Mouse (Mus musculus): ENCODE measurements at regions not wholly inside any gene's neighbourhood (a gene's known extent, or its start where the extent isn't known, plus 50 kb on each side); places are given as distances from the start of the nearest gene placed in this dataset.

DNA sequence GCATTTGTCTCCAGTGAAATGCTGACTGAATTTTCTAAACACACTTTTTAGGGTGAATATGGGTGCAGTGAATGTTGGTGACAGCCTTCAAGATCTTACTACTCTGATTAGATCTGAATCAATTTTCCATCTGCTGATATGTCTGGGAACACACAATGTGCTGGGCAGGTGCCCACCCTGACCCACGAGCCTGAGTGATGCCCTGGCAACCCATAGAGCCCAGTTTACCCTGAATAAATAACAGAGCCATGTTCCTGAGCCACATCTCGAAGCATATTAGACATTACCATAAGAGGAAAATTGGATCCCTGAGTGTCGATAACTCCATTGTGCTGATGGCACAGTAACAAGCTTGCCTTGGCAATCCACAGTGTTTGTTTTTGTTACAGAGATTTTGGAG lies 644.9 kb downstream of the Nedd1 start:
- no peak for DNase-seq (ENCODE audit: low spot score)

DNA sequence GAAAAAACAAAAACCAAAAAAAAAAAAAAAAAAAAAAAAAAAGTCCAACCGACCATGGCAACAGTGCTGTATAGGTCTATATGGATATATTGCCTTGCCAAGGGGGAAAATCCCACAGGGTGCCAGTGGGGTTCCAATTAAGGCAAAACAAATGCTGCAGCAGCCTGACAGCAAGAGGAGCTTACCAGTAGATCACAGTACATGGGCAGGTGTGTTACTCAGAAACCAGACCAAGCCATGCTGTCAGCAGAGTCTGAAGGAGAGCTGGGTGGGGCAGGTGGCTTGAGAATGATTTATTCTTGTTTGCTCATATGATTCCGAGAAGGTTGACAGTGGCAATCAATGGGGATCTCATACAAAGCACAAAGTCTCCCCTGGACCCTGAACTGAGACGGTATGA lies 645.5 kb downstream of the Nedd1 start:
- DNase-seq (ENCODE audit: low spot score): no peak

DNA sequence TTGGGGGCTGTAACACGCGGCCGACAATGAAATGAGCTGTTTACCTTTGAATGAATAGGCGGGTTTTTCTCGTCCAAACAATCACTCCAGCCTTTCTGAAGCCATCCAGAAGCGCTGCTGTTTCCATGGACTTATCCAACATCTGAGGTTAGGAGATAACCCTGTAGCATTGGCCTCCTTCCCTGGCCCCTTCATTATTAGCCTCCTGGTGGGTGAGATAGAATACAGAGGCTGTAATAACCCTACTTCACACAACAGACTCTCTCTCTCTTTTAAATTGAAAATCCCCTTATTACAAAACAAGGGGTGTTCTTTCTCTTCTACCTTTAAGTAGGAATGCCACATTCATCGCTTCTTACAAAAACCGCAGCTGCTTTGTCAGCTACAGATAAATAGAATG lies 646.8 kb downstream of the Nedd1 start:
- DNase-seq (ENCODE audit: low spot score): no peak

DNA sequence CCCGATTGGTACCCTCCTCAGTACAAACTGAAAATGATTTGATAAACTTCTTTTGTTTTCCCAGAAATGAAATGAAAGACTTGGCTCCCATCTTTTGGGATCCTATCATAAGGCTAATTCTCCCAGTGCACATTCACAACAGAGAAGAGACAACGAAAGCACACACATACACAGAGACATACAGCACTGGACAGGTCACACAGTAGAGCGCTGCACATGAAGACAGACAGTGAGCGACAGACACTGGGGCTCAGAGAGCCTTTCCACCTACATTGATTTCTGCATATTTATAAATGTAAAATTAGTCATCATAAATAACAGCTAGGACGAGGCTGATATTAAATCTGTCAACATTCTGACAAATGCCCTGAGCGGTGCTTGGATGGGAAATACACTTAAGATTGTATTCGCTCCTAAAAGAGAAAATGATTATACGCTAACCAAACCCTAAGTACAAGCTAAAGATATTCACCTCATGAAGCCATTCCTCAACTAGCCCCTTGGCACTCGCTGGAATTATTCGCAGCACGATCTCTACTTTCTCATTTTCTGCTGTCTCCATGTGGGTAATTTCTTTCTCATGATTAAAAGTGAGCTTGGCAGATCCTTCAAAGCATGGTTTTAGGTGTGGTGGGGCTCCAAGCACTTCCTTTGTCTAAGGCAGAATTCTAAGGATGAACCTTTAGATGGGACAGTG lies 647.4 kb downstream of the Nedd1 start:
- DNase-seq (ENCODE audit: low spot score): no peak

DNA sequence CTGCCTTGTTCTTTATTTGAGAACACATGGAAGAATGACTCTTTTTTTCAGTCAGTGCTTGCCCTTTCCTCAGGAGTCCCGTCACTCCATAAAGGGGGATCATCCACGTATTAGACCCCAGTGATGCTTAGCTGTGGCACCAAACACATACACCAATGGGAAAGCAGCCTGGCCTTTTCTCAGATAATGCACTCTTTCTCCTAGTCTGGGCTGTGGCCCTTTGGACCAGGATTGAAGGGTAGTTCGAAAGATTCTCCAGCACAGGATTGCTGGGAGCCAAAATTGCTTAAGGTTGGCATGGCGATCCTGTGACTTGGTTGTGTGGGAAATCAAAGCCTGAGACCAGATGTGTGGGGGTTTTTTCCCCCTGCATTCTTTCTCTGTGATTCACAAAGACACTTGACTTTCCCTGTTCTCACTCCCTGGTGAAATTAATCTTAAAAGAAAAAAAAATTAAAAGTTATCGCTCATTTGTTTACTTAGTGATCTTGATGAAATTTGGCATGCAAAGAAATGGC lies 648.3 kb downstream of the Nedd1 start:
- no peak for DNase-seq (ENCODE audit: low spot score)

DNA sequence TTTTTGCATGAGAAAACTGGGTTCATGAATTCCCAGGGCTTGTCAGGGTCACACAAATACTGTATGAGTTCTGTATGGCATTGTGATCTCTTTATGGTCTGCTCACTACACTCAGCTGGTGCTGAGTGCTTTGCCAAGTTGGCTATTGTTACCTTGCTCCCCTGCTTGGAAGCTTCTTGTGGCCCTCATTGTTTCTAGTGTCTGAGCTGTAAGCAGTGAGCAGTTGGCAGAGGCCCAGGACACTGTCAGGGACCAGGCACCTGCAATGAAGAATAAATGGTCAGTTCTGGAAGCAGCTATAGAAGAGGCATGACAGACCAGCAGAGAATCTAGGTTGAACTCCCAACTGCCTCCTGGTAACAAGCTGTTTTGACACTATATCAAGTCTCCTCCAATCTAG lies 677.4 kb downstream of the Nedd1 start:
- no peak for DNase-seq (ENCODE audit: low spot score)

DNA sequence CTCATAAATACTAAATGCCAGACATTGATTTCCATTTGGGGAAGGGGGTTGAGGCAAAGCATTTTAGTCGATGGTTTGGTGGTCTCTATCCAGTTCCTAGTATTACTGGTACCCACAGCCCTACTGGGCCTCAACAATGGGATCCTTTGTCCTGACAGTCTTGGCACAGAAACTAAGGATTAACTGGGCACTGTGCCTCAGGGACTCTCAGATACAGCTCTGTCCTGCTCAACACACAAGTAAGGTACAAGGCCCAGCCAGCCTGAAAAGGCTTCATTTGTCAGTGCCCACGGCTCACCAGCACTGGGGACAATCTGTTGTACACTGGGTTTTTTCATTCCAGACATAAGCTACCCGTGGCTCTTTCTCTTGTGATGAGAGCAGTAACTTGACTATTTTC lies 686.0 kb downstream of the Nedd1 start:
- DNase-seq (ENCODE audit: low spot score): no peak

DNA sequence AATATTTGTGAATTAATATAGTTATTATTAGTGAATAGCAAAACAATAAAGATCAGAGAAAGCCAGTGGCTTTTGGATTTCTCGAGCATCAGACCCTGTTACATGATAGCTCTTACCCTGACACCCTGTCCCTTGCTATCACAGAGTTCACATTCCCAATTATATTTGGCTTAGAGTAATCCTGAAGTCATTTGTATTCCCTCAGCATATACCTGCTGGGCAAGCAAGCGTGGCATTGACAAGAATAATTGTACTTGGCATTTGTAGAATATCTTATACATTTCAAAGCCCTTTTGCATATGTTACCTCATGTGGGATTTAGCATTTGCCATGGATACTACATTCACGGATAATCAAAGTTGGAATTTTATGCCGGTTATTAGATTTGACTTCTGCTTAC lies 692.0 kb downstream of the Nedd1 start:
- DNase-seq (ENCODE audit: low spot score): no peak

DNA sequence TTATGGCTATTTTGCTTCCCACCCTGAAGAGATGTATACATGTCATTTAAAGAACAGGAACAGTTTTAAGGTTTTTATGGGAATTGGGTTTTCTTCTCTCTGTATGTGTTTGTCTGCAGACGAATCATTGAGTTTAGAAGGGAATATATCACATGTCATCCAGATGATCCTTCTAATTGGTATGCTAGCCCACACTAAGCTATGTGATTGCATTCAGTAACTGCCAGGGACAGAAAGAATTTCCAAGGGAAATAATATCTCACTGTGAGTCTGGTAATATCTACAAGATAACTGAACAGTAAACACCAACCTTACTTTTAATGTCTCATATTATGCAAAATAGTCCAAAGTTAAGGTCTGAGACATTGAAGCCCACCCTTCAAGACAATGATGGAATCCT lies 698.0 kb downstream of the Nedd1 start:
- no peak for DNase-seq (ENCODE audit: low spot score)

DNA sequence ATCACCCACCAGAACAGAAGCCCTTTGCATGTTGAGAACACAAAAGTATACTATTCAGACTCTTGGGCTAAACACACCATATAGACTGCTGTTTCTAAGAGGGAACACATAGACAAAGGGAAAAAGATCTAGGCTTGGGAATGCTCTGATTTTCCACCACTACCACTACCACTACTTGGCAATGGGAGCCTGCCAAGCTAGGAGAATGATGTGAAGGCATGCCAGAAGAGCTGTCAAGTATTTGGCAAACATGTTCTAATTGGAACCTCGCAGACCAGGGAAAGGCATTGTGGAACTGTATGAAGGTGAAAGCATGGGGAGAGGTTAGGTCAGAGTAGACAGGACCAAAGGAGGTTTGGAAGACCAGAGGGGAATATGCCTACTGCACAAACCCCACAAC lies 701.2 kb downstream of the Nedd1 start:
- DNase-seq (ENCODE audit: low spot score): no peak

DNA sequence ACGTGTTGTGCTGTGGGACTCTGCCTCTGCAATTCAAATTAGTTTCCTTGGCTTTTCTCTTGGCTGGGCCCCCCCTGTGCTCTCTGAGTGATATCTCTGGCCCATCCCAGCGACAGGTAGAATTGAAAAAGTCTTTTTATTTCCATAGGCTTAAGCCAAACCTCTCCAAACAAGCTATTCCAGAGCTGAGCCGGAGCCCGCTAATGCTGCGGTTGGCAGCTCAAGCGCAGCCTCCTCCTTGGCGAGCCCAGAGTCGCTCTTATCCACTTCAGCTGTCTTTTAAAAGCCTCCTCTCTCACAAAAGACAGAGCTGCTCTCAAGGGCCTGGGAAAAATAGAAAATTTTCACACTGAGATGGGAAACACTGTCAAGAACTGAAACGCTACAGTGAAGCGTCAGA lies 712.7 kb downstream of the Nedd1 start:
- DNase-seq (ENCODE audit: low spot score): no peak

DNA sequence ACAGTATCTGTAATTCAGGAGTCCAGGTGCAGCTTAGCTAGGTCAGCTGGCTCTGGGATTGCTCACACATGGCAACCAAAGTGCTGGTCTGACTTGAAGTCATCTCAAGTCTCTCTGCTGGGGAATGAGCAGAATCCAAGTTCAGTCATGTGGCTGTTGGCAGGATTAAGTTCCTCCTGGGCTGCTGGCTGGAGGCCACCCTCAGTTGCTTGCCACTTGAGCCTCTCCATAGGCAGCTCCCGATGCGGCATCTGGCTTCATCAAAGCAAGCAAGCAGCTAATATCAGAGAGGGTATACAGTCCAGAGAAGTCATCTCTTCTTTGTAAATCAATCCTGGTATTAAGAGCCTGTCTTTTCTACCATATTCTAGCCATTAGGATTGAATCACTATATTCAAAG lies 714.3 kb downstream of the Nedd1 start:
- DNase-seq (ENCODE audit: low spot score): no peak

DNA sequence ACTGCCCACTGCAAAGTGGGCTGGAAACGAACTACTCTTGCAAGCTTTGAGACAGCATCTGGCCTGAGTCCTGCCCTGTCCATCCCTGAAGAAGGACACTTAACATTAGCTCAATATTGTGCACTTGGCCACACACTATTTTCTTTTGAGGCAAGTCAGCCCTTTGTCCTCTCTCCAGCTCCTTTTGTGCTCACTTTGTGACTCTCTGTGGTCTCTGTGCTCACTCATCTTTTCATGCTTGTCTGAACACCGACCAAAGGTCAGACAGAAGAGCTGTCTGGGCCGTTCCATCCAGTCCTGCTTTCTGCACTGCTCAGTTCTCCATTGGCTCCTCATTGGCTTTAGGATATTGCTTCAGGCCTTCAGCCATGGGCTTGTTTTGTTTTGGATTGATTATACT lies 715.8 kb downstream of the Nedd1 start:
- no peak for DNase-seq (ENCODE audit: low spot score)

DNA sequence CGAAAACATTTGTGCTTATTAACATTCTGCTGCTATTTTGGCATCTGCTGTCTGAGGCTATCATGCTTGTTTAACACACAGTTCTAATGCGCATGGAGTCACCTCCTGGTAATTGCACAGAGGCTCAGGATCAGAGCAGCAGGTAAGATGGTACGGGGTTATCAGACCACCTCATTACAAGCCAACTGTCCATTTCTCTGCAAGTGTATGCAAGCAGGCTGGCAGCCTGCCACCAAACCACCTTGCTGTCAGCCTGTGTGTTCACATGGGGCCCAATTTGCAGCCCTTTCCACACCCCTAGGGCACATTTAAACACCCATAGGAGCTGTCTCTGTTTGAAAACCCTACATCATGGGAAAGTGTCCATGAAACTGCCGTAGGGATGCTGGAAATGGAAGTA lies 731.2 kb downstream of the Nedd1 start:
- DNase-seq (ENCODE audit: low spot score): no peak

DNA sequence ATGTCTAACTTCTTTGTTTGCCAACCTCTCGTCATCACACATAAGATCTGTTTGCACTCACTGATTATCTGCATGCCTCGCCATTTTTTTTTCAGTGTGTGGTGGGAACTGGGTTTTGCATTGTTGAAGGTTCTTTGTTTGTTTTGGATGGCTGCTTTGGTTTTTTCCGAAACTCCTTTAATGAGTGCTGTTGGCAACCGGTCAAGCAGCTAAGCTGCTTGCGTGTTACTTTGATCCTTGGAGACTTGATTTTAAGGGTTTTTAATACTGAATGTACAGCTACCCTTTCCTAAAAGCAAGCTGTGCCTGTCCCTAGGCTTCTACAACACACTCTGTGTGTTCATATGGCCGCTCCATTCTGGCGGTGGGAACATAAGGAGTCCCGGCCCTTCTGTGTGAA lies 733.9 kb downstream of the Nedd1 start:
- DNase-seq (ENCODE audit: low spot score): no peak

DNA sequence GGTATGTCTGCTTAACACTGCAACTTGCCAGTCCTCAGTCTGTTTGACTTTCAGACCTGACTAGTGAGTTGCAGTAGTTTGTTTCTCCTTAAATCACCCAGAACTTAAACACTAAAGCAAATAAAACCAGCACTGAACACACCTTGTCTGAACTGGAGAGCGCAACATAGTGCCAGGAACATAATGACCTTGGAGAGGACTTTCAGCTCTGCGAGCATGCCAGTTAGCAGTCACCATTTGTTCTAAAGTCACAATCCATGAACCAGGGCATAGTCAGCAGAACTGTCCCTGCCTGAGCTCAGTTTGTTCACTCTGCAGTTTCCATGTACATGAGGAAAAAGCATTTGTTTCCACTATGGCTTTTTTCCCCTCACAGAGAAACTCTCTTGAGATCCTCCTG lies 742.4 kb downstream of the Nedd1 start:
- no peak for DNase-seq (ENCODE audit: low spot score)

DNA sequence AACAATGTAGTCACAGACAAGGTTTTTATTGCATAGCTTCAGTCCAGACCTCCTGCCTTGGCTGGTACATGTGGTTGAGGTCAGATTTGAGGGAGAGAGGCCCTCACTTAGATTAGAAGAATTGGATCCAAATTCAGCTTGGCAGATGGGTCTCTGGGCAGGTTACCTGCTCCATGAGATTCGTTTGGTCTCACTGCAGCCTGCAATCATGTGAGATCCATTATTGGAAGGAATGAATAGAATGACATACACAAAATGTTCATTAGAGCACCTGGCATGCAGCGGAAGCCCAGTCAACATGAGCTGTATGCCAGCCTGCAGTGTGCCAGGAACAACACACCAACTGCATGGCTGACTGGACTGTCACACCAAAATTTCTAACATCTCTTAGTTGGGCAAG lies 750.3 kb downstream of the Nedd1 start:
- DNase-seq (ENCODE audit: low spot score): no peak

DNA sequence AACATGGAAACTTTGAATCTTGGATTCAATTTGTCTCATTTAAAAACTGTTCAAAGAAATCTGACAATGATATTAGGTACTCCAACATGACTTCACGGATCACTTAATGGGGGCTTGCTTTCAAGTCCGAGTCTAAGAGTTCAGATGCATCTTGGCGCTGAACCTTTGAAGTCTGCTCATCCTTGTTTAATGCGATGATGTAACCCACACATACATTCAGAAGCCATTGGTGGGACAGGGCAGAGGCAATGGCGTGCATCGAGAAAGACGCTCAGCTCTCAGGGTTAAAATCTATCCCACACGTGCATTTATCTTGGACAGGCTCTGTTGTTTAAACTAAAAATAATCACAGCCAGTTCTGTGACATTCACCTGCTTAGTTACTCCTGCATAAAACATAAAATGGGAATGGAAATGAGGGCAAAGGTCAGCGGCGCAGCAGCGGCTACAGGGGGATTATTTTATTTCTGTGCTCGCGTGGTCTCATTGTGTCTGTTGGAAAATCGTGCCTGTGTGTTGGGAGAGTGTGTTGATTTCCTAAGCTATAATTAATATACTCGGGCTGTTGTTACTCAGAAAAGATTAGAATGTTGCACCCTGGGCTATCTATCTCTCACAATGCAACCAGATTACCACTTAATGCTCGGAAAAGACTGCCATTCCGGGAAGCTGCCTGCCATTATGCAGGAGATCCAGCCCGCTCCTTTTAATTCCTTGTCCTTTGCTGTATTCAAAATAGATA lies 754.5 kb downstream of the Nedd1 start:
- DNase-seq (ENCODE audit: low spot score): no peak

DNA sequence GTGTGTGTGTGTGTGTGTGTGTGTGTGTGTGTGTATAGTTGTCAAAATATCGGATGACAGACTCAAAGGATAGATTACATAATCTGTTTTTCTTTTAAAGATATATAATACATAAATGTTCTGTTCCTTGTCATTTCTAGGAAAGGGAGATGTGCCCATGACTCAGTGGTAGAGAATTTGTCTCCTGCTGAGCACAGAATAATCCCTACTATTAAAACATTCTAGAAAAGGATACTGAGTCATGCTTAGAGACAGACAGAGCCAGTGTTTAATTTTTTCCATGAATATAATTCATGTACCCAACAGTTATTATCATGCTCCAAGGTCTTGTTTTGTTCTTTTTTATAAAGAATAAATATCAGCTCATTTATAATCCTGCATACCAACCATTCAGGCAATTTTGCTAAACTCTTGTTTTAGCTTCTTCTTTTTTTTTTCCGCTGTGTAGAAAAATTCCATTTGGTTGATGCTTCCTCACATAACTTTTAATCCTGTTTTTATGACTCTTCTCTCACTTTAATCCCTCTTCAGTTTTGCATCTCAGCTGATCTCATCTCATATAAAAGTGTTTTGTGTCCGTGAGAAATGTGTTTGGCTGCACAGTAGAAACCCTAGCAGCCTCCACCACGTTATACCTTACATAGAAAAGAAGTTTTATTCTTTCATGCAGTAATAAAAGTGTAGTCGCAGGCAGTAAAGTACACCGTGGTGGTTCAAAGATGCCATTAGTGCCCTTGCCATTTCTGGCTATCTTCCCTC lies 762.3 kb downstream of the Nedd1 start:
- no peak for DNase-seq (ENCODE audit: low spot score)

DNA sequence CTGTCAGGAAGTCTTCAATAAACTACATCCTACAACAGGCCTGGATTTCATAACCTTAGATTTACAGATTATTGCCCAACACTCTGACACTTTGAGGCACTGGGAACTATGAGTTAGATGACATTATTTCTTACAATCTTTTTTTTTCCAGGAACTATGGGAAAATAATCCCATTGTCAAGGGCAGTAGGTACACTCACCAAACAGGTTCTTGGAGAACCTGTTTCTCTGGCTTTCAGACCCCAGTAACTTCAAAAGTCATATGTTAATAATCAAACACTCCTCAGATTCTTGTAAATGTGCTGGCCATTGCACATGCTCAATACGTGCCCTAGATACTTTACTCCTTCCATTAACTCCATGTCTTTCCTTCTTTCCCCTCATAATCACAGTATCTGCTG lies 769.1 kb downstream of the Nedd1 start:
- no peak for DNase-seq (ENCODE audit: low spot score)

DNA sequence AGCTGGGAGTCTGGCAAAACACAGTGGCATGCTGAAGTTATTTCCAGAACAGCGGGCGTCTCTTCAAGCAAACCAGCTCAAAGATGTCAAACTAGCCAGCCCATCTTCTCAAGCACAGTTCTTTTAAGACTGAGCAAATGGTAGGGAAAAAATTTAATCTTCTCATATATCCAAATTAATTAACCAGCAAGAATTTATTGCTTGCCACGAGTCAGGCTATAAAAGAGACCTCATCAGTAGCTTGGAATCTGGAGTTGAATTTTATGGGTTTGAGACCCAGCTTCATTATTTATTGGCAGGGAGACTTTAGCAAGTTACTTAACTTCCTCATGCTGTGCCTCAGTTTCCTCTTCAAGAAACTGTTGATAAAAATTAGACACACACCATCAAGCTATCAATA lies 742.5 kb upstream of the Tmpo start:
- DNase-seq (ENCODE audit: low spot score): no peak

DNA sequence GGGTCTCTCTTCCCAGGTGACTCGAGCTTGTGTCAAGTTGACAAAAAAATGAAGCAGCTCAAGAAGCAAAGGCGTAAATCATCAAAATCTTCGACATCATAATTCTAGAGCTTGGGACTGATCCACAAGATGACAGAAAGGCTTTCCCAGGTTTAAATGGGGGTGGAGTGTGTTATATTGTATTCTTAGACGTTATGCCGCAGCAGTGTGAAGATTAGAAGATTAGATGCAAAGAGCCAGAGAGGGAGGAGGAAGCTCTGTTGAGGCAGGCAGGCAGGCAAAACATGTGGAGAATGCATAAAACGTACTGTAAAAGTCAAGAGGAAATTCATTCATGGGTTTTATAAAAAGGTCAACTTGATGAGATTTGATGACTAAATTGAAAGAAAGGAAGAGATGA lies 708.7 kb upstream of the Tmpo start:
- DNase-seq (ENCODE audit: low spot score): no peak

DNA sequence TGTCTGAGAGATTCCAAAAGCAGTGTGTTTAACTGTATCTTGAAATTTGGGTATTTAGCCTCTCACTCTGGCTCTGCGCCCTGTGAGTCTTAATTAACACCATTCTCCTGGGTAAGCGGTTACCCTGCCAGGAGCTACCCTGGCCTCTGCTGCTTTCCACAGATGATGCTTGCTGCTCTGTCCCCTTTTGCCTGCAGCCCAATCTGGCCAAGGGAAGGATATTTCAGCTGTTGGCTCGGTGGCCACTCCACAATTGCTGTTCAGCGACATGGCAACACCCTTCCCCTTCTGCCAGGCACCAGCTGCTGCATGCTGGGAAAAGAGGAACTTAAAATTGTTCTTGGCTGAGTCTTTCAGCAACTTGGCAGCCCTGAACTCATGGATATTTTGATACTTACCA lies 707.4 kb upstream of the Tmpo start:
- no peak for DNase-seq (ENCODE audit: low spot score)
